Mouse (Mus musculus) kidney, postnatal 25 days (tissue): ENCODE measurements at regions not wholly inside any gene's neighbourhood (a gene's known extent, or its start where the extent isn't known, plus 50 kb on each side); places are given as distances from the start of the nearest gene placed in this dataset.

ENCODE experiments used
- DNase-seq, 2 experiments: peaks; one replicate each; pipeline ENCODE4 v3.0.0; 2021; ENCODE audit warnings: mixed read lengths in 2 of 2

DNA sequence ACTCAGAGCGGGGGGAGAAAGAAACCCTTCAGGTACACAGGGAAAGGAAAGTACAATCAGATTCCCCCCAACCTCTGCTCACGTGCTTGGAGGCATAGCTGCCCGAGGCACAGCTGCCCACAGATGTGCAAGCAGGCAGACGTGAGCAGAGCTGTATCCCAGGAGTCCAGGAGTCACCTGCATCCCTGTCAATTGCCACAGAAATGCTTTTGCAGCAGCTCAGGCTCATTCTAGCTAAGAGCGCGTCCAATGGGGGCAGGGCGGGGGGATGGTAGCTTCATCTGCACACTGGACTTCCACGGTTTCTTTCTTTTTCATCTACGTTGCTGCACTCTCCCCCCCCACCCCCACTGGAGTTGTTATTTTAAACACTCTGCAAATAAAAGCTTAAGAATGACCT lies 66.0 kb upstream of the Fat4 start:
- DNase-seq = no peak

DNA sequence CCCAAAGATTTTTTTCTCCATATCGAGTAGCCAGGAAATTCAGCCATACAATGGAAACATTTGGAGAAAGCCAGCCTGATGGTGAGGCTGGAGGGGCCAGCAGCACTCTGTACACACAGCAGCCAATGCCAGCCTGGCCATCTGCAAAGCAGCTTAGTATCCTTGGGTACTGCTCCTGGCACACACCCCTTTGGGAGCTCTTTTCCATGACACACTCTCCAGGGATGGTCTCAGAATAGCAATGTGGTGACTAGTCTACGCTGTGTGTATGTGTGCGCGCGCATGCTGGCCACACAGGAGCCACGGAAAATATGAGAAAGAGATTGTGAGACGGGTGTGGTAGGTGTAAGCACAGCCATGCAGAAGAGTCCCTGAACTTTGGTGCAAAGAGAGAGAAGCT lies 66.4 kb upstream of the Fat4 start:
- no peak for DNase-seq

- no peak for DNase-seq
These were observed 69.1 kb upstream of the Fat4 start for GRCm38 (mm10) chr3:38817651-38818050.

- no peak for DNase-seq
These were observed 74.3 kb upstream of the Fat4 start for GRCm38 (mm10) chr3:38812457-38812856.

DNA sequence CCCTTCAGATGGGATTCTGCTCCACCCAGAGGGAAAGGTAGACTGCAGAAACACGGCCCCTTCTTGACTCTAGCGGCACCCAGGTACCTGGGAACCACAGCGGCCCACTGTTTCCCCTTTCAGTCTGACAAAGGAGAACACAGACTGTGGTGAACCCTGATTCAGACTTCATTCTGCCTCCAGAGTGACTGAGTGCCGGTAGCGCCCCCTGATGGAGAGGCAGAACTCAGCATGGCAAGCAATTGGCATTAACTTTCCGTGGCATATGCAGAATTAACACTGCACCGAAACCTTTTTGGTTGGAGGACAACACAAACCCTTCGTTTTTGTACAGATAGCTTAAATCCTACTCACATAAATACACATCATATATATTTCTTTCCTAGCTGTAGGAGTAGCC lies 75.1 kb upstream of the Fat4 start:
- no peak for DNase-seq

DNA sequence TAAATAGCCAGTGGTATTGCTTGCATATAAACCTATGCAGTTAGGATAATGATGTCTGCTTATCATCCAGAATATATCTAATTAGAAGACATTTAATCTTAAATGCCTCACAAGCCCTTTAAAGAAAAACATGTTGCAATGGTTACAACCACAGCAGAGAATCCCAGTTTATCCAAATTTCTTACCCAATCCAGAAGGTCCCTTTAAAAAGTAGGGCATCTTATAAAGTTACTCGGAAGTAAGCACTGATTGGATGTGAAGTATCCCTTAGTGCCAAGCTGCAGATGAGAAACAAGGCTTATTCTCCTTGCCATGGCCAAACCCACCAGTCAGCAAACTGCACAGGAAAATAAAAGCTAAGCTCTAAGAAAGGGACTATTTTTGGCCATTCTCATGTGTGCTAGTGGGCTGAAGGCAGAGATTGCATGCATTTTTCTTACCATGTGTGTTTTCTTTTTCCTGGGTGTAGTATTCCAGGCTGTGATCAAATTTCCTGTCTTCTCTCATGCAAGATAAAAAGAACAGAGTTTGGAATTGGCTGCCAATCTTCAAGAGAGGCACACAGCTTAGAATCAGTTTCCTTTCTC lies 80.2 kb upstream of the Fat4 start:
- DNase-seq = no peak

DNA sequence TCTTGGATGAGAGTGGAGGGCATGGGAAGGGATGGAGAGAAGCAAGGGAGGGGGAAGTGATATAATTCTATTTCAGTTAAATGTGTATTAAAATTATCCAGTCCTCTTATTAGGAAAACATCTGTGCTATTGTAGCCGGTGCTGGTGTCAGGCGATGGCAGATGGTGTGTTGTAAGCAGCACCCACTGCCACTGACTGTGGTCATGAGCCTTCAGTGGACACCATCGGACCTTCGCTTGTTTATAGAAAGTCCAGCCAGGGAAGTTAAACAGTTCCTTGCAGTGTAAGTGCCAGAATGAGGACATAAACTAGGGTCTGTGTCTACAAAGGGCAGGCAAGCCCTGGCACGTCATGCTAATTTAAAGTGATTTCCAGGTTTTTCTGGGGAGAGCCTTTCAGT lies 80.7 kb upstream of the Fat4 start:
- no peak for DNase-seq

GRCm38 (mm10) chr3:38795646-38796301 lies 91.0 kb upstream of the Fat4 start:
- no peak for DNase-seq

DNA sequence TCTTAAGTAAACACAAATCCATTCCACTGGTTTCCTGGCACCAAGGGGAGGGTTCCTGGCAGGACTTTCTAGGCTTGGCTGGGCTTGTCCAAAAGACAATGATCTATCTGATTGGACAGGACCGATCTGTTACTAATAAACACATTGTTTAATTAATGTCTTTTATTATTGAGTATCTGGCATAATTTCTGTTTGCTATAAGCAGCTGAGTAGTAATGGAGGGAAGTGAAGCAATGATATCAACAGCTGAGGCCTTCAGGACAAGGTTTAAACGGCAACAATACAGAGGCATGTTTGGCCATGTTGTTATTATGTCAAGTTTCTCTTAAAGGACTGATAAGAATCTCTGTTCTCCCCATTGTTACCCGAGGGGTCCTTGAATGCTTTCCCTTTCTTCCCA lies 93.5 kb upstream of the Fat4 start:
- DNase-seq = no peak

GRCm38 (mm10) chr3:38788751-38789150 lies 98.0 kb upstream of the Fat4 start:
- no peak for DNase-seq

DNA sequence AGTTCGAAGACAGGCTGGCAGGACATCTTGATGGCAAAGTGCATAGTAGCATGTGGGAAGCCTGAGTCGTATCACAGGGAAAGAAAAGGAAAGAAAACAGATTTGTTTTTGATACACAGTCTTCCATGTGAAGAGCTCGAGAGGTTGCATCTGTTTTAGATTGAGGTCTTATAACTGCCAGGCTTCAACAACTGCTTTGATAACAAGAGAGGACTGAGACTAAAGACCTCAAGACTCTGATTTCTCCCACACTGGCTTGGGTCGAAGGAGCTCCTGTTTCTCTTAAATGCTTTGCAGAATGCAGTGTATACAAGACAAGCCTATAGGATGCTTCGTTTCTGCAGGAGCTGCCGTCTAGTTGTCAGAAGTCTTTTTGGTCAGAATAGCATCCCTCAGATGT lies 103.0 kb upstream of the Fat4 start:
- no peak for DNase-seq

DNA sequence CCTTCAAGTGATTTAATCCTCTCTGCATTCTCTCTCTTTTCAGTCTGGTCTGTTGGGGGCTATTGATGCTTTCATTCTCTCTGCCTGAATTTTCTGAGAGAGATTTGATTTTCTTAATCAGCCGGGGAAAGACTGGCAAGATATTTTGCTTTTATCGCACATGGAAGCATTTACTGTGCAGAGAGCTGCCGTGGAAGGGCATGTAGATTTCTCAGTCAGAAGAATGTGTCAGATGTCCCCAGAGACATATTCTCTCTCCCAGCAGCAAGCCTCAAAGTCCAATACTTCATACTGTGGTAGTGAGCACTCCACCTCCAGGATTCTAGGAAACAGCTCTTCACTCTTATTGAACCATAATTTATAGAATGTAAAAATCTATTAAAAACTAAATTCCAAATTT lies 103.7 kb upstream of the Fat4 start:
- no peak for DNase-seq

DNA sequence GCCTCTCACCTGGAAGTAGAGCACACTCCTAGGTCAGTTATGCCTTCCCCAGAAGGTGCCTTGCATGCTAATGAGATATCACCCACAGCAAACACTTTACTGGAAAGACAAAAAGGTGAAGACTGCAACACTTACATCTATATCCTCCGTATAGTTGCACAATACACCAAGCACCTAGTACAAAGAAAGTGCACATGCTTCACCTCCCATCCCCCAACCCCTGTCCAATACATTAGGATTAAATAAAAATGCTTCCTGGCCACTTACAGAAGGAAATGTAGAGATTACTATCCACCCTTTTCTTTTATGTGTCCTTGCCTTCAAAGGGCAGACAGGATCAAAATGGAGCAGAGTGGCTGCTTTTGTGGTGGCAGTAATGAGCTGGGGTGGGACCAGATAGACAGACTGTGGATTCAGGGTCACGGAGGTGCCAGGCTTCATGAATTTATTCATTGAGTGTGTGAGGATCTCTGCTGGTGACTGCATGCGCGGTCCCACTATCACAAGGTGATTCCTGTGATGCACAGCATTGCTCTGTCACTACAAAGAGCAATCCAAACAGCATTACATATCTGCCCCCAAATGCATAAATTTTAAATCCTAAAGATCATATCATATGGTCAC lies 109.9 kb upstream of the Fat4 start:
- no peak for DNase-seq

DNA sequence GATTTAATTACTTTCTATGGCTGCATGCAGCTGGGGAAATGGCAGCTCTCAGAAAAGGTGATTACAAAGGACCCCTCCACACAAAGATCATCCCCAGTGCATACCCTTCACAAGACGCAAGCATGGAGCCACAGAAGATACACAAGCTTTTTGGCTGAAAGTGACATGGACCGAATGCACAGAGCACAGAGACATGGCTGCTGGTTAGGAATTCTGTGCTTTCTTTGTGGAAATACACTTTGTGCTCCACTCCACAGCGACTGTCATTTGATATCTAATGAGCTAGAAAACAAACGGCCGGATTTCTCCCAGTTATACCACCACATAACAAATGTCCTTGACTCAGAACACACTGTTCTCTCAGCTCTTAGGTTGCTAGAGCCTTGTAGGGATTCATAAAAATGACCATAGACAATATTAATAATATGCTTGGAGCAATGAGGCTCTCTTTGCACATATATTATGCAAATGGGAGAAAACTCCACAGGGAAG lies 132.1 kb upstream of the Fat4 start:
- DNase-seq = no peak

- DNase-seq = no peak
These were observed 133.1 kb upstream of the Fat4 start for GRCm38 (mm10) chr3:38753446-38754205.

GRCm38 (mm10) chr3:38742155-38742554 lies 144.6 kb upstream of the Fat4 start:
- DNase-seq = no peak

DNA sequence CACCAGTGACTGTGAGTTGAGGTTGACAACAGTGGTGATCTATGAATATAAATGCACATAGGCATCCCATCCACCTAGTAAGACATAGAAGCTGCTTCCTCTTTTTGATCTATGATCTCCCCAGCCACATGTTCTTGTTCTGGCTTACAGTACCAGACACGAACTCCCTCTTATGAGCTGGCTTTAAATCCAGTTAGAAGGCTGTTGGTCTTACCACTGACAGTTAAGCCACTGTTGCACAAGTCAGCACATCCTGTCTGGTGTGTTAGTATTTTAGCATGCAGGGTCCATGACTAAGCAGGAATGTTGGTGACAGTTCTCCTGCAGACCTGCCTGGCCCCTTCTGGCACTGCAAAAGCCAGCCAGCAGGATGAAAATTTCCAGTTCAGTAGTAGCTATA lies 164.1 kb upstream of the Fat4 start:
- DNase-seq = no peak

DNA sequence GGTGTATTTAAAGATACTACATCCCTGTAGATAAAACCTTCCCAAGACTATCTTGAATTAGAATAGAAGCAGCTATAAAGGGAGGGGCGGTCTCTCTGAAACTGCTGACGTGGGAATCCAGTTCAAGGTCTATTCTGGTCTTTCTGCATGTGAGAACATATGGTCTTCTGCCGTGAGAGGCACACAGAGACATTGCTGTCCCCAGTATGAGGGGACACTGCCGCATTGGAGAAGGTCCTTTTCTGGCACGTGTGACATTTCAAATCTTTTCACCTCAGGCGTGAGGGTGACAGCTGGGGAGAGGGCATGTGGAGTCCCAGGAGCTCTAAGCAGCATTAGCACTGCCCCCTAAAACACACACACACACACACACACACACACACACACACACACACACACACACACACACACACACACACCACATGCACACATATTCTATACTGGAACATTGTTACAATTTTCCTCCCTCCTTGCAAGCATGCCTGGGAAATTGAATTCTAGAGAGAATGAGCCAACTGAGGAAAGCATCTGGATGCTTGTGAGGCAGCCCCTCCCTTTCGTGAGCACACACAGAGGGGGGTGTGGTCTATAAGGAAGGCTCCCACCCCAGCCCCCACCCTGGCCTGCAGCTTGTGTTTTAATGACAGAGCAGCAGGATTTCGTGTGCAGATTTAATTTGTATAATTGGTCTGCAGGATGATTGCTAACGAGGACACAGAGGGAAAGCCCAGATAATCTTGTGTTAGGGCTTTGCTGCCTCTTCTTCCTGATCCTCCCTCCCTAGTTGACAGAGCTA lies 174.5 kb upstream of the Fat4 start:
- no peak for DNase-seq

GRCm38 (mm10) chr3:38711229-38711628 lies 175.5 kb upstream of the Fat4 start:
- DNase-seq = no peak

- DNase-seq = no peak
These were observed 178.8 kb upstream of the Fat4 start for GRCm38 (mm10) chr3:38707891-38708290.

DNA sequence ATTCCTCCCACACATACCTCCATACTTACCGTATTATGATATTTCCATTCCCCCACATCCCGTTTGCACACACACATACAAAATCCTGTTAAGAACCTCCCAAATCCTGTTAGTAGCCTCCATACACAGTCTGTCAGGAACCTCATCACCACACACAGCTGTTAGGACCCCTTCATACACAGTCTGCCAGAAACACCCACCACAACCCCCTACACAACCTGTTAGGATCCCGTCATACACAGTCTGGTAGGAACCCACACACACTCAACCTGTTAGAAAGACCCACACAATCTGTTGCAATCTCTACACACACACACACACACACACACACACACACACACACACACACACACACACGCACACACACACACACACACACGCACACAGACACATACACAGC lies 187.5 kb upstream of the Fat4 start:
- no peak for DNase-seq

DNA sequence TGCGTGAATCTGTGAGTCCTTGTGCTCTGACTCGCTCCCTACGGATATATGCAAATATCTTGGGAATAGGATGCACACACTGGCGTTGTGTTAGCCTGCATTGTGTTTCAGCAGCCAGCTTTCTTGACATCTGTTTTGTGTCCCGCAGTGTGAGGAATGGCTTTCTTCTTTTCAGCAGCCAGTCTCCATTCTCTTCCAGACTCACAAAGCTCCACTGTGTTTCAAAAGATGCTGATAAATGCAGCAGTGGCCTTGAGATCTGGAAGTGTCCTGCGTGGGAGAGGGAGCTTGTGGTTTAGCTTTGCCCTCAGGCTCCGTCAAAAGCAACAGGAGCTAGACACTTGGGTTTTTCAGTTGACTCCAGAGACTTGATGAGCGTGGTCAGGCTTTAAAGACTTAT lies 188.9 kb upstream of the Fat4 start:
- DNase-seq = no peak

- no peak for DNase-seq
These were observed 189.4 kb upstream of the Fat4 start for GRCm38 (mm10) chr3:38697349-38697748.
